Mouse (Mus musculus) thymus, postnatal 4 days (tissue): ENCODE results near the gene Slc2a9.
A peak's percentile ranks its signal among the peaks of the same experiment; 100 is the strongest.

Source experiments
- DNase-seq: peaks from one replicate; pipeline ENCODE4 v3.0.0; 2021

Gene Slc2a9

DNA sequence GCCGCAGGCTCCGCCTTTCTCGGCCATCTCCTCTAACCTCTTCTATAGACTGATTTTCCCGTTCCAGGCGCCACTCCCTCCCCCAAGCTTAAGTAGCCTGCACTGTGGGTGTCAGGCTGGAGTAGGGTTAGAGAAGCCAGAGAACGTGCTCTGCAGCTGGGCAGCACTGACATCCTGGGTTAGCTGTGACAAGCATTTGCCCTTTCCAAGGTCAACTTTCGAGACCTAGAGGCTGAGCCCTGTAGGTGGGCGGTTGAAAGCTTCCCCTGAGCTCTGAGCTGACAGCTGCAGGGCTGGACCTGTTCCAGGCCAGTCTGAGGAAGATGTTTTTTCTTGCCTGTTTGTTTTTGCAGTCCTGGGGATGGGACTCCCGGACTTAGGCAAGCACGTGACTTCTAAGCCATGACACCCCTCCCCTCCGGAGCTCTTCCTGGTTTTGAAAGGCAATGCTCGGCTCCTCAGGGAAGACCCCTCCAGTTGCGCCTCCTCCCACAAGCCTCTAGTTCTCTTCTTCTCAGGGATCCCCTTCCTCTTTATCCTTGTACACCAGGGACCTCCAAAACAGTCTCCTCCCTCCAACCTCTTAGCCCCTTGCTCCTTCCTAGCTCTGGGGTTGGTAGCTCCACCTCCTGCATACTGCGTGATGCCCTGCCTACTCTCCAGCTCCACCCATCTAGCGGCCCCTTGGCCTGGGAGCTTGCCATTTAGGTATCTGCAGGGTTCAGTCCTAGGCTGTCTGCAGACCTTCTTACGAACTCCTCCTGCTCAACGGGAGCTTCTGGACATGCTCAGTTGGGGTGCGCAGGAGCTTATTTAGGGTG is 136.1 kb downstream of the Slc2a9 start:
- DNase-seq: peak; percentile 27

DNA sequence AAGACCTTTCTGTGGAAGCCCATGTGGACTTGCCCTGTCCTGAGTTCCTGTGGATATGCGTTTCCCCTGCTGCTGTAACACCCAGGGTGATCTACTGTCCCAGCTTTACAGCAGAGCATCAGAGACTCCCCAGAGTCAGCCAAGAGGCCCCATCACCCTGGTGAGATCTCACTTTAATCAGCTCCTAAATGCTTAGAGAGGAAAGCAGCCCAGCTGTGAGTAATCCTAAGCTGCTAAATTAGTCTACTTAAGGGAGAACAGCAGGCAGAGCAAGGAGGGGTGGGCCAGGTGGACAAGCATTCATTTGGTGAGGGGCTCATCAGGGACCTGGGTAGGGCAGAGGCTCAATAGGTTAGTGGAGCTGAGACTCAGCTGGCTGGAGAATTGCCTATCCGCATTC is 137.4 kb downstream of the Slc2a9 start:
- DNase-seq: no peak

DNA sequence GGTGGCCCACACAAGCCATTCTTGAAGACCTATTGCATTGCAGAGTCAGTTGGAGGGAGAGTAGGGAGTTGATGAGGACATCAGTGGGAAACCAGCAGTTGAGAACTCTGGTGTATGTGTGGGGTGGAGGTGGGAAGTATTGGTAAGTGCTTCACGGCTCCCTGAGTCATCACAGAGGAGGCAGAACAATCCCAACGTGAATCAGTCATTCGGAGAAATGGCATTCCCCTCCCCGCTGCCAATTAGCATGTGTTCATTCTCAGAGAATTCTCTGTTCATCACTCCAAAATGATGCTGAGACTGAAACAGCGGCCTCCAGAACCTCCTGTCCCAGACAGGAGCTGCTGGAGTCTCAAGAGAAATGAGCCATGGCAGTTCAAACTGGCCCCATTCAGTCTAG is 138.5 kb downstream of the Slc2a9 start:
- no peak for DNase-seq

DNA sequence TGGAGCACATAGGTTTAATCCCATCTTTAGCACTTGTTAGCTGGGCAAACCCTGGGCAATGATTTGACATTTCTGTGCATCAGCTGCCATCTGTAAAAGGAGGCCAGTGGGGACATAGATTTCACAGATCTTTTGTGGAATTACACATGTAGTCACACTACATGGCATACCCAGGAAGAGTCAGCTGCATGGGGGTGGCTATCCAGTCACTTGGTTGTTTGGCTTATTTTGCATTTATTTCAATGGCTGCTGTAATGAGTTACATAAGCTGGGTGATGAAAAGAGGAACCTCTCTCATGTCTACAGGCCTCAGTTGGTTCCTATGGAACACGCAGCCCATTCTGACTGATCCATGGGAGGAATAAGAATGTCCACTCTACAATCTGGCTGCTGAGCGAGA is 143.2 kb downstream of the Slc2a9 start:
- DNase-seq: no peak

DNA sequence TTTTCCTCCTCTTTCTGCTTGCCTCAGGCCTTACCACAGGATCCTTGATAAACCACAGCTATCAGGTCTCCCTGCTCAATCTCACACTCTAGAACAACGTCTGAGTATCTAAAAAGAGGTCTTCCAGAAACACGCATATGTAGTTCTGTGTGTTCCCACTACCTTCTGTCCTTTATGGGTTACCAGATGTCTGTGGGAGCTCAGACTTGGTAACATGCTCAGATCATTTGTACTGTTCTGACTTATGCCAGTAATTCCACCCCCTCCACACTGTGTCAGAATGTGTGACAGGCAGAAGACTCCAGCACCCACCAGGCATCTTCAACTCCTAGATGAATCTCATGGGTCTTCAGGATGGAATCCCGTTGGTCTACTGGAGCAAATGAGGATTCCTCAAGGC is 146.0 kb downstream of the Slc2a9 start:
- DNase-seq: no peak

DNA sequence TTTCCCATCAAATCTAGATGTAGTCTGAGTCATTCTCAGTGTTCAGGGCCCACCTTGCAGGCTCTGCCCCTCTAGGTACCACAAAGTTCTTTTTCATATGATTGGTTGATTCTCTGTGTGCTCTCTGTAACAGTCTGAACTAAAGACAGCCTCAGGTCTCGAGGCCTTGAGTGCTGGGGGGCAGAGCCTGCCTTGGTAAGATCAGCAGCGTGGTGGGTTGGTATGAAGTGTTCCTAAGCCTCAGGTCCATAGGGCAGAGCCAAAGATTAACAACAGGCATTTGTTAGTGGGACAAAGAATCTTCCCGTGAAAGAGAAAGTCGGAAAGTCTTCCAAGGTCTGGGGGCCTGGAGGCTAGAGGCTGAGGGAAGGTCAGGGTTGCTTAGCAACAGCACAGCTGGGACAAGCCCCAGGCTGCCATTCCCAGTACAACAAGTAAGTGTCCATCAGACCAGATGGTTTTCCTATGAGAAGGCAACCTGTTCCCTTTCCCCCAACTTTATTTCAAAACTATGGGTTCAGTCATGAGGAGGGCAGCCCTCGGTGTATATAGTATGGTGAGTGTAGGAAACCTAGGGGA is 152.5 kb downstream of the Slc2a9 start:
- DNase-seq: no peak

DNA sequence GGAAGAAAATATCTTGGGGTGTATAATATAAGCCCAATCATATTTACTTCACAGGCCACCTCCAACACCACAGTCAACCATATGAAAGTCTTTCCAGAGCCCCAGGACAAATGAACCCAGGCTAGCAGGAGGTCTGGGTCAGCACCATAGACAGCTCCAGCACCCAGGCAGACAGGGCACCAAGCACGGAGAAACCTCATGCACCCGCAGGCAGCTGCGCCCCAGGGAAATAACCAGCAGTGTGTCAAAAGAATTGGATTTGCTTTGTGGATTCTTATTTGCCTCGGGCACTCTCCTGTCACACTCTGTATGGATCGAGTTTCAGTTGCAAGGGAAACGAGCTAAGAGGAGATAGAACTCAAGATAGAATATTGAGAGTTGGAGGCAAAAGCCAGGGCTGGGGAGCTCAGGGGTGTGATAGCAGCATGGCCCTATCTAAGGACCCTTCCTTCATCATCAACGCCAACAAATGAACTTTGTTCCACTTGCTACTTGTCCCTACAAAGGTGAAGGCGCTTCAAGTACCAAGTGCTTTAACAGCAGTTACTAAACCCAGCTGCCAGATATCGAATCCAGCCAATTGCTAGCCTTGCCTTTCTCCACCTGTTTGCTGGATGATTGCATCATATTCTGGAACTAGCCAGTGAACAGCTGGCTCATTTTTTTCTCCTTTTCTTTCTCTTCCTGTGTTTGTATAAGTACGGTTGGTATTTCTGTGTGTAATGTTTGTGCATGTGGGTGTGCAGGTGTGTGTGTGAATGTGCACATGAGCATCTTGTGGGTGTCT is 156.1 kb downstream of the Slc2a9 start:
- peak; percentile 39 for DNase-seq

DNA sequence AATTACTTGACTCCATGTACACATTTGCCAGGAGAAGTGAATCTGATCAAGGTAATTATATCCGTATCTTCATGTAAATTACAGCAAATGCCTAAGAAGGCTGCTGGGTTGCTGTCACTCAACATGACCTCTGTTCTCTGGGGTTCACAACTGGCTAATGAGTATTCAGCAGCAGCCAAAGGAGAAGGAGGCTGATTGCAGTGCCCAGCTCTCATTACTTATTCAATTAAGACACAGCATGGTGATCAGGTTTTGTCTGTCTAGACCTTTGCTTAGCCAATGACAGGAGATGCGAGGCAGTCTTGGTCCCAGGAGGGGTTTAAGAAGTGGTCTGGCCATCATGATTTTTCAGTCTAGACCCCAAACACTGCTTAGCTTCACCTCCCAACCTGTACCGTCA is 159.8 kb downstream of the Slc2a9 start:
- no peak for DNase-seq

DNA sequence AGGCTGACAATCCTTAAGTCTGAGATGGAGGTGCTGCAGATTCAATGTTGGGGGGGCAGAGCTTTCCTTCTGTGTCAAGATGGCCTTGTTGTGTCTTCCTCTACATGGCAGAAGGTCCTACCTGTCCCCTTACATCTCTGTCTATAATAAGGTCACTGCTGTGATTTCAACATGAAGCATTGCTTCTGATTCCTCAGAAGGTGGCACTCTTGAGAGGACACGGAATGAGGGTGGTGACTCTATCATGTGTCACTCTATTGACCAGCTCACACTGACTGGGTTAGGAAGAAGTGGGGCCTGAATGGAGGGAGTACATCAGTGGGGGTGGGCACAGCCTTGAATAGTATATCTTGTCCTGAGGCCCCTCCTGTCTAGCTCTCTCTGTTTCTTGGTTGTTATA is 168.4 kb downstream of the Slc2a9 start:
- no peak for DNase-seq

DNA sequence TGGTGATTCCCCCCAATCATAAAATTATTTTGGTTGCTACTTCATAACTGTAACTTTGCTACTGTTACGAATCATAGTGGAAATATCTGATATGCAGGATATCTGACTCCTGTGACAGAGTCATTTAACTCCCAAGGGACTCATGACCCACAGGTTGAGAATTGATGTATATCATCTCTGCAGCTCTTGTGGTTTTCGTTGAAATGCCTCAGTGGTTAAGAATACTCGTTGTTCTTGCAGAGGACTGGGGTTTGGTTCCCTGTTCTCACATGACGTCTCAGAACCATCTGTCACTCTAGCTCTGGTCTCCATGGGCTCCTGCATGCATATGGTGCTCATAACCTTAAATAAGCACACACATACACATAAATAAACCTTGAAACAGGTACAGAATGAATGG is 169.6 kb downstream of the Slc2a9 start:
- DNase-seq: no peak

DNA sequence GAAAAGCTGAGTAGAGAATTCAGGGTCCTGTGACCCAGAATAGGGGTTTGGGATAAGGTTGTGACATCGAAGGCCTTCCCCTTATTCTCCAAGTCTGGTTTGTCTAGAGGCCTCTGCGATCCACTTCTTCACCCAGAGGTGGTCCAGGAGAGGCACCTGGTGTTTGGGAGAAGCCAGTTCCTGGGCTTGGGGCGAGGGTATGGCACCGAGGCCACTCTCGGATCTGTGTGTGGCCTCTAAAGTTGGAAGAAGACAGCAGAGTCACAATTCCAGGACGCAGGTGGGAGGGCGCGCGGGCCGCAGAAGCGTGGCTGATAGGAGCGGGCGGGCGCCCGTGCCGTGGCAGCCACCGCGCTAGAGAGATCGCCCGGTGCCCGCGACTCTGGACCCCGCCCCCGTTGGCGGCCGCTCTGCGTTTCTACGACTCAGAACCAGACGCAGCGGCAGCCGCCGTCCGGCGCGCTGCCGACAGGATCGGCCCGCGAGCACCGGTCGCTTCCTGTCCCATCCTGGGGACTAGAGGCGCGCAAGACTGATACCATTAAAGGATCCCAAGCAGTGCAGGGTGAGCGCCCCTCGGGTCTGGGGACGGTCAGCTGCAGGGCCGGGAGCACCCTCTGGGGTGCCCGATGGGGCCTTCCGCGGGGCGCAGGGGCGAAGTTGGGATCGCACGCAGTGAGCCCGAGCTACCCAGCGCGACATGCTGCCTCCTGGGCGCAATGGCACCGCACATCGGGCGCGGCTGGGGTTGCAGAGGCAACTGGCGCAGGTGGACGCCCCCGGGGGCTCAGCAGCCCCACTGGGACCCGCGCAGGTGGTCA is 183.8 kb downstream of the Slc2a9 start, which contains the start of gene Drd5:
Gene Drd5 (plus strand): TSS at position 402 of the 821 bp plus-strand sequence.
- peak; percentile 24 for DNase-seq

DNA sequence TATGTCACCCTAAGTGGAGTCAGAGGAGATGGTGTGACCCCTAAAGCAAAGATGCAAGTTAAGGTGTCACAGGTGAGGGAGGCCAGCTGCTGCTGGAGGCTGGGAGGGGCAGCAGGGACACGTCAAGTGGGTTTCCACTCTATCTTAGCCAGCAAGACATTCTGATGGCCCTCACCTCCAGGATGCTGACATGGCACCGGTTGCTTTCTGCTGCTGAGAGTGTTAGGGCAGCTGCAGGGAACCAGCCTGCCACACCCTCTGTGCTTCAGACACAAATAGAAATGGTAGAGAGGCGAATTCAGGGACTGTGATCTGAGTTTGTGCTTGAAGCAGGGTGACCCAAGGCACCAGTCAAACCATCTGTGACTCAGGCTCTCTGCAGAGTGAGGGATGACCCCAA is 193.1 kb downstream of the Slc2a9 start:
- DNase-seq: no peak

DNA sequence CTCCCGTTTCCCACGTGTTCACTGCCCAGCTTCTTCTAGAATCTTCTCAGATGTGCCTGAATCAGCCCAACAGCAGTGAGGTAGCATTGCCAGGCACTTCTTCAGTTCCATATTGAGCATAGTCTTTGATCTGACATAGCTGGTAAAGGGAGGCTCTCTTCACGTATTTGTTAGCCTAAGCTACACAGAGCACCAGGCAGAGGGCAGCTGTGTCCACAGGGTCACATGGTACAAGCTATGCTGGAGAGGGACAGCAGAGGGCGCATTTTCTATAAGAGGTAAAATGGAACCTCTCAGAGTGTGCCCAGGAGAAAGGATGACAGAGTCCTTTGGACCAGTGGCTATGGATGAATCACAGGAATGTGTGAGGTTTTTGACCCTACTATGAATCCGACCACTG is 194.1 kb downstream of the Slc2a9 start:
- peak; percentile 80 for DNase-seq

DNA sequence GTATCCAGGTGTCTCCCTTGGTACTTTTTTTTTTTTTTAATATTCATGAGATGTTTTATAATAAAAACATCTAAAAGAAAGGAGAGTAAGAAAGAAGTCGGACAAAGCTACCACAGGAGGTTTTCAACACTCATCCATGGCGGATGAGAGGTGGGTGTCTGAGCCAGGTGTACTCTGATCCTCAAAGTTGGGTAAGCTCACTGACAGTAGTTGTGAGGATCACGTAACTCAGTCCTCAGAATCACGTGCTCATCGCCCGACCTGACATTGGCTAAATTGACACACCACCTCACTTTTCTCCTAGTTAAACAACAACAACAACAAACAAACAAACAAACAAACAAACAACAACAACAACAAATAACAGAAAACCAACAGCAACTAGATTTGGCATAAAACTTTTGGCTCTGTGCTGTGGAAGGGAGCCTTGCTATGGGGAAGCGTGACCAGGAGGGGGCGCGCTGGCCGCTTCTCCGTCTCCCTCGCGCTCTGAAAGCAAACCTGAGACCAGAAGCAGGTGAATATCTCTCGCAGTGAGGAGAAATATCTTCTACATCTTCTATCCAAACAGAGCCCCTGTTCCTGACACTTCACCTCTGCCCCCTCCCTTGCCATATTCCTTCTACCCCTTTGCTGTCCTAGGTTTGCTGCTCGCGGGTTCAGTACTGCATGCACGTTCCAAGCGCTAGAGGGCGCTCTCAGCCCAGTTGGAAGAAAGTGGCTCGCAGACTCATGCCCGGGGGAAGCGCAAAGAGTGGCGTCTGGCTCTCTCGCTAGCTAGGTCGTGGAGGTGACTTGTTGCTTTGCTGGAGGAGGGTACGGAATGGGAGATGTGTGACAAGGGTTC is 195.5 kb downstream of the Slc2a9 start:
- DNase-seq: peak; percentile 94

DNA sequence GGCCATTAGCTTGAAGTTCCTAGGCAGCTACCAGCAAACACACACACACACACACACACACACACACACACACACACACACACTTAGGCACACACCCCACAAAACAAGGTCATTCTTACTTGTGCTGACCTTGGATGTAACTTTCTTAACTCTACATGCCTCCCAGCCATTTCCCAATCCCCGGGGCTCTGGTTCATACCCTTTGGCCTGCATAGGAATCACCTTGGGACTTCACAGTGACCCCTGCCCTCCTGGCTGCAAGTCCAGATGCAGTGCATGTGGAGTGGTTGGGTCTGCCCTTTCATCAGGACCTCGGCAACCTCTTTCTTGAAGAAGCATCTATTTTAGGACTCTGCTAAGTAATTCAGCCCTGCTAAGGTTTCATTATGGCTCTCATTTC is 197.7 kb downstream of the Slc2a9 start:
- DNase-seq: no peak

DNA sequence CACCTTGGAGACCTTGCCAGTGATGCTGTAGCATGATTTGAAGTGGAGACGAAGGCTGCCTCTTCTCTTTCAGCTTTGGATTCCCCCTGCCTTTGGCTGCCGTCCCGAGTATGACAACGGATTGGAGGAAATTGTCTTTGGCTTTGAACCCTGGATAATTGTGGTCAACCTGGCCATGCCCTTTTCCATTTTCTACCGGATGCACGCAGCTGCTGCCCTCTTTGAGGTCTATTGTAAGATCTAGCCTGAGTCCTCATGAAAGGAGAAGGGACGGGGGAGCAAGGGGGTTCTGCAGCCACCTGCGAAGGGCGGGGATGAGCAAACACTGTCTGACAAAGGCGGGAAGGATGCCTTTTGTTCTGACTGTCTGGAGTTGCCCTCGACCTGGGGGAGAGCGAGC is 200.3 kb downstream of the Slc2a9 start:
- DNase-seq: no peak

DNA sequence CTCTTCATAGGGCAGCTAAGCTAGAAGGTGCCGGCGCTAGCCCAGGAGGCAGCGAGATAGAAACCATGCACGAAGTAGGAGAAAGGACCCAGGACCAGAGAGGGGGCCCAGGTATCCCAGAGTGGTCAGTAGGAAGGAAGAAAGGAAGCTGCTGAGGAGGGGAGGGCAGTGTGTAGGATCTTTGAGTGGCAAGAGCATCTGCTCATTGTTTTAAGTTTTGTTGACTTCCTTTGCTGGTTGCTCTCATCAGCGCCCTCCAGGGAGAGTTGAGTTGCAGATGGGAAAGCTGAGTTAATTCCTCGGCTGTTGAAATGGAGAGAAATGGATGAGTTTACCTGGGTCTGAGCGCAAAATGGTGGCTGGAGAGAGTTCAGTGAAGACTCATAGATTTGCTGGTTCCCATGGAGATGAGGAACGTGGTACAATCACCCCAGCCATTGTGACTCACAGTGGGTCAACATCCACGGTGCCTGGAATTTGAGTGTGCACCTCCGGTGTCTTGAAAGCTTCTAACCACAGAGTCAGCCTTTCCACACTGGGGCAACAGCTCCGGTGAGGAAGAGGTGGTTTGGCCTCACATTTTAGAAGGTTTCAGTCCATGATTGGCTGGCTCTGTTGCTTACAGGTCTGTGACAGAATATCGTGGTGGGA is 201.1 kb downstream of the Slc2a9 start:
- no peak for DNase-seq
